Mouse (Mus musculus) adipocyte (in vitro differentiated cells): ENCODE data around the gene Evi5.

Experiments
- DNase-seq: peaks from one replicate; pipeline ENCODE4 v3.0.0-alpha.2; 2016; ENCODE audit warnings: low spot score

The Evi5 gene

GRCm38 (mm10) chr5:107749229-107749916, 125.5 kb downstream of the Evi5 start:
- DNase-seq = peak; percentile 89

GRCm38 (mm10) chr5:107739023-107739422, 135.9 kb downstream of the Evi5 start:
- DNase-seq = no peak

- DNase-seq = no peak
These were observed 136.6 kb downstream of the Evi5 start for GRCm38 (mm10) chr5:107738296-107738695.

GRCm38 (mm10) chr5:107736171-107736570, 138.7 kb downstream of the Evi5 start:
- DNase-seq = no peak

GRCm38 (mm10) chr5:107731844-107732243, 143.1 kb downstream of the Evi5 start:
- DNase-seq = no peak

- DNase-seq = no peak
These were observed 143.5 kb downstream of the Evi5 start for GRCm38 (mm10) chr5:107731408-107731807.

GRCm38 (mm10) chr5:107727007-107727402, 147.9 kb downstream of the Evi5 start:
- no peak for DNase-seq

GRCm38 (mm10) chr5:107726281-107727006, 148.5 kb downstream of the Evi5 start:
- no peak for DNase-seq

- no peak for DNase-seq
These were observed 149.3 kb downstream of the Evi5 start, which contains the start of gene Gfi1 for GRCm38 (mm10) chr5:107725435-107726261. TSS of gene Gfi1 (minus strand) at chr5:107726036.

GRCm38 (mm10) chr5:107724661-107725434, 150.1 kb downstream of the Evi5 start:
- no peak for DNase-seq

GRCm38 (mm10) chr5:107723541-107724511, 151.1 kb downstream of the Evi5 start:
- DNase-seq = no peak

GRCm38 (mm10) chr5:107722661-107723532, 152.0 kb downstream of the Evi5 start:
- DNase-seq = no peak

- no peak for DNase-seq
These were observed 153.3 kb downstream of the Evi5 start for GRCm38 (mm10) chr5:107721638-107722011.

GRCm38 (mm10) chr5:107720991-107721637, 153.8 kb downstream of the Evi5 start:
- DNase-seq = no peak

- DNase-seq = no peak
These were observed 154.4 kb downstream of the Evi5 start for GRCm38 (mm10) chr5:107720511-107720910.

- DNase-seq = no peak
These were observed 155.1 kb downstream of the Evi5 start for GRCm38 (mm10) chr5:107719786-107720185.

GRCm38 (mm10) chr5:107719209-107719608, 155.7 kb downstream of the Evi5 start:
- DNase-seq = no peak

GRCm38 (mm10) chr5:107717871-107718361, 157.0 kb downstream of the Evi5 start:
- no peak for DNase-seq

GRCm38 (mm10) chr5:107711689-107712088, 163.2 kb downstream of the Evi5 start:
- DNase-seq = no peak
